Mouse (Mus musculus) liver, postnatal 0 days (tissue): Measurements from ENCODE around the gene Fam189b. TPM values are rescaled to one million over a fixed set of nuclear protein-coding genes. Genes with fewer than 3 reads are reported as not detected.

Experiments
- ATAC-seq: fragments of 200-750 bp; cut with Nextera tagmentation; 2 replicates; pipeline ENCODE4 v1.8.0; 2017; ENCODE audit warnings: mild to moderate bottlenecking, moderate library complexity
- DNase-seq: peaks from one replicate; pipeline ENCODE4 v3.0.0-alpha.2; 2016
- H3K27ac ChIP-seq: fragments of 300-500 bp; sonication (generic); 2 replicates; pipeline ENCODE4 v1.5.1; 2014; ENCODE audit warnings: antibody characterized with exemption, moderate library complexity, mild to moderate bottlenecking, low read depth
- H3K27me3 ChIP-seq: fragments of 300-500 bp; sonication (generic); 2 replicates; pipeline ENCODE4 v1.6.1; 2014; ENCODE audit warnings: low read length, control low read depth, mixed read lengths; ENCODE audit not compliant: insufficient read depth
- H3K36me3 ChIP-seq: fragments of 300-500 bp; sonication (generic); replicated peaks from 2 replicates; pipeline ENCODE4 v1.6.1; 2014; ENCODE audit warnings: mild to moderate bottlenecking, control low read depth, low read length, moderate library complexity, mixed read lengths; ENCODE audit not compliant: insufficient read depth
- H3K4me1 ChIP-seq: fragments of 300-500 bp; sonication (generic); 2 replicates; pipeline ENCODE4 v1.6.1; 2014; ENCODE audit warnings: antibody characterized with exemption, mild to moderate bottlenecking, control low read depth; ENCODE audit not compliant: insufficient read depth
- H3K4me2 ChIP-seq: fragments of 300-500 bp; sonication (generic); 2 replicates; pipeline ENCODE4 v1.6.1; 2014; ENCODE audit warnings: low read depth, mild to moderate bottlenecking, low read length, moderate library complexity, mixed read lengths
- H3K4me3 ChIP-seq: fragments of 300-500 bp; sonication (generic); 2 replicates; pipeline ENCODE4 v1.5.1; 2014; ENCODE audit warnings: low read depth, low read length
- H3K9ac ChIP-seq: fragments of 300-500 bp; sonication (generic); replicated peaks from 2 replicates; pipeline ENCODE4 v1.6.1; 2014; ENCODE audit warnings: mild to moderate bottlenecking, moderate library complexity
- H3K9me3 ChIP-seq: fragments of 300-500 bp; sonication (generic); 2 replicates; pipeline ENCODE4 v1.6.1; 2016; ENCODE audit warnings: mild to moderate bottlenecking, control low read depth, low read length, mixed read lengths
- CTCF ChIP-seq: sonication (generic); IDR thresholded peaks from 2 replicates; pipeline ENCODE4 v1.5.1; 2016; ENCODE audit warnings: antibody characterized with exemption, low read depth
- EP300 ChIP-seq: IDR thresholded peaks from 2 replicates; pipeline ENCODE4 v1.6.1; 2016; ENCODE audit warnings: antibody characterized with exemption, low read depth, mild to moderate bottlenecking
- WGBS: fragments of 180-500 bp; shearing (Covaris S2); extraction: QIAGEN DNeasy Blood & Tissue Kit; methylation state at CpG from one replicate; pipeline ENCODE4 v1.1.7; 2014; ENCODE audit not compliant: insufficient replicate concordance; 5-methylcytosine and 5-hydroxymethylcytosine counted together
- polyA plus RNA-seq: library from polyadenylated mRNA; unstranded; fragments of >200 nt; fragmentation: Nextera tagmentation; extraction: Ambion mirVana; gene quantifications from 2 replicates; pipeline ENCODE4 v1.2.1, GENCODE M21; 2015

Gene Fam189b
- polyA plus RNA-seq, result 1.4 and 2.1 TPM in 2 replicates

DNA sequence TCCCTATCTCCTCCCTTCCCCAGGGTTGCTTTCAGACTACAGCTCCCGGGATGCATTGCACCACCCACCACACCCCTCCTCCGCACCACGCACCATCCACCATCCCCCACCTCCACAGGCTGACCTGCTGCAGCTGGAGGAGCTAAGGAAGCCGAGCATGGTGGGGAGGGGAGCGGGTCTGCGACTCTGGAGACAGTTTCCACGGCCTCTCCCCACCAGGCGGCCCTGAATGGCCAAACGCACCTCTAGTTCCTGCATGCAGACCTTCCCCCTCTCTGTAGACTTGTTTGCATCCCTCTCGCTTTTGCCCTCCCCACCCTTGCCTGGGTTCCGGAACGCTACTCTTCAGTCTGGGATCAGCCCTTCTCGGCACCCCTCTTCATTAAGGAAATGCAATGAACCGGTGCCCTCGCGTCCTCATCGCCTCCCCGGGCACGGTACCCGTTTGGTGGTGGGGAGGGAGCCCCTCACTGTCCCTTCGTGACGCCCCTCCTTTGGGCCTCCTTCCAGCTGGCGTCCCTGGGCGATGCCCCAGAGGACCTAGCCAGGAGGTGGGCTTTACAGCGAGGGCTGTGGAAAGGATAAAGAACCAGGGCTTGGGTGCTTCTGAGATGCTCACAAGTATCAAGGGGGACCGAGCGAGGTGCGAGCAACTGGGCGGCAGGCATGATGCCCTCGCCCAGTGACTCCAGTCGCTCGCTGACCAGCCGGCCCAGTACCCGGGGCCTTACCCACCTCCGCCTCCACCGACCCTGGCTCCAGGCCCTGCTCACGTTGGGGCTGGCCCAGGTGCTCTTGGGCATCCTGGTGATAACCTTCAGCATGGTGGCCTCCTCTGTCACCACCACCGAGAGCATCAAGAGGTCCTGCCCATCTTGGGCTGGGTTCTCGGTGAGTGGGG lies at the start of gene Fam189b:
Fam189b (plus strand) TSS at position 86 of the 901 bp plus-strand sequence.
- ATAC-seq (peak; percentile 87), DNase-seq (peak; percentile 78)
- Histone ChIP-seq H3K9me3 (no peaks in the 10 kb centered on the region), H3K9ac (peak within 1 kb of the TSS; percentile 61), H3K27ac (0 out of 2 replicates have a peak within 1 kb of the TSS, but pooled peaks have one; percentile 8), H3K4me2 (peak within 1 kb of the TSS; percentile 85), H3K36me3 (peaks cover 30% of the 10 kb centered on the region), H3K4me1 (peaks cover 22% of the 10 kb centered on the region), H3K4me3 (peak within 1 kb of the TSS; percentile 53), H3K27me3 (no peaks in the 10 kb centered on the region)
- 13% methylated on average over 38 of the region's 39 CpGs for WGBS
- TF ChIP-seq EP300 (no peak), CTCF (no peak)

DNA sequence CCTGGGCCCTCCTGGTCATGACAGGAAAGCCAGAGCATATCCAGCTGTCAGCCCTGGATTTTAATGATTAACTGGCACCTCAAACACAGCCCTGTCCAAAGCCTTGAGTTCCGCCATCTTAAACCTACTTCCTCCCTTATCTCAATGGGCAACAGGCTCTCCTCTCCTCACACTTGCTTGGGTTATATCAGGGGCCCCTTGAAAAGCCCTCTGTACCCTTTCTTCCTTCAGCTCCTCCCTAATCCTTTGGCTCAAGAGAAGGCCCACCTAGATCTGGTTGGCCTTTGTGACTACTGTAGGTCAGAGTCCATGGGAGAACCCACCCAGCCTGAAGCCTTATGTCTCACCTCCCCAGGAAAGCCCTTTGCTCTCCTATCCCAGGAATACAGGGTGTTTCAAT lies 49.2 kb upstream of the Fam189b start:
- peaks cover 40% of the 10 kb centered on the region for H3K4me1 ChIP-seq
- ATAC-seq, result no peak
- peak overlapping the region; percentile 76 for H3K27ac ChIP-seq
- no peaks in the 10 kb centered on the region for H3K36me3 ChIP-seq
- TF ChIP-seq EP300 (no peak), CTCF (no peak)
- no peaks in the 10 kb centered on the region for H3K27me3 ChIP-seq
- no peak for DNase-seq
- H3K9ac ChIP-seq, result no peak overlapping the region; the same call in 1 of the 2 replicates
- H3K4me2 ChIP-seq, result peak overlapping the region; percentile 70; the same call in 1 of the 2 replicates
- H3K9me3 ChIP-seq, result no peaks in the 10 kb centered on the region
- 38% methylated on average over 1 of the region's 1 CpGs for WGBS
- no peak overlapping the region for H3K4me3 ChIP-seq

- Histone ChIP-seq H3K27me3 (no peaks in the 10 kb centered on the region), H3K27ac (peak within 1 kb of the TSS; percentile 91), H3K9me3 (no peaks in the 10 kb centered on the region), H3K36me3 (peaks cover 6% of the 10 kb centered on the region; the same call in 1 of the 2 replicates), H3K4me3 (peak within 1 kb of the TSS; percentile 63), H3K4me2 (peak within 1 kb of the TSS; percentile 71), H3K9ac (peak within 1 kb of the TSS; percentile 69), H3K4me1 (peaks cover 42% of the 10 kb centered on the region)
- ATAC-seq (peak; percentile 18), DNase-seq (no peak)
- 13% methylated on average over 3 of the region's 3 CpGs for WGBS
- TF ChIP-seq CTCF (no peak), EP300 (peak; percentile 52; the same call in 1 of the 2 replicates)
Observed at GRCm38 (mm10) chr3:89135958-89136357, 47.0 kb upstream of the Fam189b start, which contains the start of gene Pklr. TSS of gene Pklr (plus strand) at chr3:89136142.

DNA sequence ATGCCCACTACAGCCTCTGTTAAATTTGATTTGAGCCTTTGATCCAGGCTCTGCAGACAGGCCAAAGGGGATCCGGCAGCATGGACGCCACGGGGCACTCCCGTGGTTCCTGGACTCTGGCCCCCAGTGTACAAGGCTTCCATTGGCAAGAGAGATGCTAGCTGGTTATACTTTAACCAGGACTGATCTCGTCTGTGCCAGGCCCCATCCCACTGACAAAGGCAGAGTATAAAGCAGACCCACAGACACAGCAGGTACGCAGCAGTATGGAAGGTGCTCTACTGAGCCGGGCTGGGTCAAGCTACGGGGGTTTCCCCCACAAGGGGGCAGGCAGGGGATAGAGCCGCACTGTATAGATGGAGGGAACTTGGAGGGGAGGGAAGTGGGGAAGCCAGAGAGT lies 46.6 kb upstream of the Fam189b start:
- 18% methylated on average over 9 of the region's 9 CpGs for WGBS

GRCm38 (mm10) chr3:89144821-89145220 lies 38.1 kb upstream of the Fam189b start:
- Histone ChIP-seq H3K4me3 (no peak overlapping the region), H3K9ac (no peak overlapping the region), H3K4me2 (no peak overlapping the region), H3K36me3 (peaks cover 41% of the 10 kb centered on the region), H3K9me3 (no peaks in the 10 kb centered on the region), H3K27ac (no peak overlapping the region), H3K27me3 (peaks cover 5% of the 10 kb centered on the region; the same call in 1 of the 2 replicates), H3K4me1 (peaks cover 9% of the 10 kb centered on the region; the same call in 1 of the 2 replicates)
- 85% methylated on average over 10 of the region's 10 CpGs for WGBS
- DNase-seq, result no peak
- TF ChIP-seq EP300 (no peak), CTCF (no peak)
- ATAC-seq, result no peak

More for the DNA sequence above, 46.6 kb upstream of the Fam189b start:
- Histone ChIP-seq H3K9ac (peak overlapping the region; percentile 69), H3K27ac (peak overlapping the region; percentile 91), H3K4me2 (peak overlapping the region; percentile 71), H3K4me1 (peaks cover 42% of the 10 kb centered on the region), H3K27me3 (no peaks in the 10 kb centered on the region), H3K4me3 (peak overlapping the region; percentile 63), H3K36me3 (peaks cover 10% of the 10 kb centered on the region), H3K9me3 (no peaks in the 10 kb centered on the region)
- DNase-seq, result peak; percentile 74
- ATAC-seq, result peak; percentile 84
- TF ChIP-seq EP300, result 0 out of 2 replicates have a peak, but pooled peaks have one; percentile 2
- peak; percentile 66 for TF ChIP-seq CTCF

DNA sequence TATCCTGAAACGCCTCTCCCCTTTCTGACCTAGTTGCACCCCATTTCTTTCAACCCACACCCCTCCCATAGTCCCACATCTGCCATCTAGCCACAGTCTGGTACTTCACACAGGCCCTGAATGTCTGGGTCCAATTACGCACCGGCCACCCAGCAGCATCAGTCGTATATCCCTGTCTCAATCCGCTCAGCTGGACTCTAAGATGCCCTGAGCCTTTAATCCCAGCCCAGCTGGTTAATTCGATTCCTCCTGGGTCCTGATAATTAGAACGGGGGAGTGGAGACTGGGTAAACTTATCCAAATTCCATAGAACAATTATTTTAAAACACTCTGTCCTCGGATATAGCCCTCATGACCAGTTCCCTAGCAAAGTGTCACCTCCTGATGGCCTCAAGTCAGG lies 37.4 kb upstream of the Fam189b start:
- Histone ChIP-seq H3K4me2 (no peak overlapping the region), H3K27ac (no peak overlapping the region), H3K27me3 (peaks cover 8% of the 10 kb centered on the region; the same call in 1 of the 2 replicates), H3K9me3 (no peaks in the 10 kb centered on the region), H3K4me1 (peaks cover 9% of the 10 kb centered on the region; the same call in 1 of the 2 replicates), H3K4me3 (no peak overlapping the region), H3K9ac (no peak overlapping the region), H3K36me3 (peaks cover 41% of the 10 kb centered on the region)
- WGBS, result 75% methylated on average over 8 of the region's 8 CpGs
- TF ChIP-seq CTCF (no peak), EP300 (no peak)
- ATAC-seq, result no peak
- no peak for DNase-seq
